22 mouse cellular contexts compared by ENCODE assay signal in the genomic region with DNA sequence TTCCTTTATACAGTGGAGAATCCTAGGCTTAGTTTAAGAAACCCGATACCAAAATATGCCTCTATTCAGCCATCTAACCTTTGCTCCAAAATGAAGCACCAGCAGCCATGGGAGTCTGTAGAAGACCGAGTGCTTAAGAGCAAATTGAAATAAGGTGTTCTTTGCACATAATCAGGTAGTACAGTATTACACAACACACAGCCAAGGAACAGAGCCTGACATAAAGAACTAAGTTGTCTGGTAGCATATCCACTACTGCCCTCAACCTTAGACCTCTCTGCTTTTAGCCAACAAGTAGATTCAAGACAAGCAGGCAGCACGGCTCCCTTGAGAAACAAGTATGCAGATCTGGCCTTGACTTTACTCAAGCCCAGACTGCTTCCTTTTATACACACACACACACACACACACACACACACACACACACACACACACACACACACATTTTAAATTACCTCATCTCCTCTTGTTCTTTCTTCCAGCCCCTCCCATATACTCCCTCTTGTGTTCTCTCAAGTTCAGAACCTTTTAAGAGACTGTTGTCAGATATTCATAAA. TPM values are rescaled to one million over a fixed set of nuclear protein-coding genes. Genes with fewer than 3 reads are reported as not detected.
A peak's percentile ranks its signal among the peaks of the same experiment; 100 is the strongest.
DNase-seq lines count a peak whose midpoint lies in the region; ATAC-seq and TF ChIP-seq lines count a peak whose summit lies in the region.
"Had no signal": no experiment of that assay in that cellular context is flagged by ENCODE, and none has a peak within 500 bp of the region (broad histone marks: within the 10 kb centered on the region; RNA-seq: fewer than 3 reads in every experiment).

No protein-coding gene starts in this region.

- no peaks in the 10 kb centered on the region for H3K27me3 ChIP-seq in intestine, embryonic 16.5 days (replicated peaks; ENCODE audit: control insufficient read depth, insufficient read depth, low read length)
- H3K27me3 ChIP-seq in intestine, embryonic 15.5 days (replicated peaks), result no peaks in the 10 kb centered on the region
- H3K27me3 ChIP-seq in lung, postnatal 0 days (replicated peaks; ENCODE audit: insufficient read depth, low read length), result no peaks in the 10 kb centered on the region
- H3K27me3 ChIP-seq: embryonic facial prominence, embryonic 12.5 days; forebrain, embryonic 12.5 days had no signal

- 77% methylated on average over 3 of the region's 3 CpGs for WGBS in intestine, embryonic 16.5 days
- 82% methylated on average over 3 of the region's 3 CpGs for WGBS in intestine, embryonic 15.5 days
- 69% methylated on average over 3 of the region's 3 CpGs for WGBS in lung, postnatal 0 days

- H3K4me1 ChIP-seq in intestine, embryonic 16.5 days (ENCODE audit: control insufficient read depth, insufficient read depth, low read length), result no peaks in the 10 kb centered on the region
- H3K4me1 ChIP-seq in intestine, embryonic 15.5 days (replicated peaks), result peaks cover 2% of the 10 kb centered on the region; the same call in 1 of the 2 replicates
- peaks cover 5% of the 10 kb centered on the region; the same call in 1 of the 2 replicates for H3K4me1 ChIP-seq in lung, postnatal 0 days (ENCODE audit: insufficient read depth, low read depth, low read length)

- ATAC-seq in intestine, embryonic 16.5 days, result no peak
- ATAC-seq in intestine, embryonic 15.5 days, result no peak
- no peak for ATAC-seq in lung, postnatal 0 days
- ATAC-seq in CD4-positive, CD25-positive, alpha-beta regulatory T cell, adult 4 months, result no peak
- ATAC-seq: forebrain, embryonic 14.5 days; forebrain, embryonic 16.5 days had no signal

- H3K4me3 ChIP-seq in intestine, embryonic 16.5 days (ENCODE audit: low read length), result no peak overlapping the region
- H3K4me3 ChIP-seq in intestine, embryonic 15.5 days (replicated peaks), result no peak overlapping the region
- no peak overlapping the region for H3K4me3 ChIP-seq in lung, postnatal 0 days (ENCODE audit: low read depth, low read length)
- H3K4me3 ChIP-seq: embryonic facial prominence, embryonic 10.5 days; embryonic facial prominence, embryonic 12.5 days; forebrain, embryonic 10.5 days; forebrain, embryonic 12.5 days had no signal

- TF ChIP-seq EP300 in lung, postnatal 0 days (IDR thresholded peaks at IDR 0.05), result no peak

- H3K27ac ChIP-seq in intestine, embryonic 16.5 days (ENCODE audit: low read length), result 0 out of 2 replicates have a peak overlapping the region, but pooled peaks have one; percentile 33
- H3K27ac ChIP-seq in intestine, embryonic 15.5 days, result no peak overlapping the region
- no peak overlapping the region for H3K27ac ChIP-seq in lung, postnatal 0 days (ENCODE audit: low read length)
- H3K27ac ChIP-seq: embryonic facial prominence, embryonic 12.5 days; forebrain, embryonic 10.5 days; forebrain, embryonic 12.5 days had no signal

- H3K9ac ChIP-seq in intestine, embryonic 16.5 days (ENCODE audit: low read depth, low read length), result no peak overlapping the region
- no peak overlapping the region for H3K9ac ChIP-seq in intestine, embryonic 15.5 days
- H3K9ac ChIP-seq in lung, postnatal 0 days (replicated peaks; ENCODE audit: low read depth), result no peak overlapping the region
- H3K9ac ChIP-seq: embryonic facial prominence, embryonic 12.5 days; forebrain, embryonic 12.5 days had no signal

- DNase-seq in adrenal gland, adult 2 months, result peak; percentile 17
- DNase-seq in adrenal gland, postnatal 25 days, result no peak
- peak; percentile 13 for DNase-seq in lung, postnatal 0 days (ENCODE audit: low spot score)
- no peak for DNase-seq in lung, postnatal 36 days
- DNase-seq in adipocyte (ENCODE audit: low spot score), result peak; percentile 52
- DNase-seq: adrenal gland, postnatal 10 days; adrenal gland, postnatal 36 days; cerebellum, adult 11-12 months; cerebellum, adult 2 months; cerebellum, adult 9-10 months; cerebellum, postnatal 10 days; cerebellum, postnatal 25 days had no signal

- H3K9me3 ChIP-seq in intestine, embryonic 16.5 days (ENCODE audit: control insufficient read depth, low read length), result no peaks in the 10 kb centered on the region
- H3K9me3 ChIP-seq in intestine, embryonic 15.5 days, result no peaks in the 10 kb centered on the region
- no peaks in the 10 kb centered on the region for H3K9me3 ChIP-seq in lung, postnatal 0 days (ENCODE audit: low read length)
- H3K9me3 ChIP-seq: embryonic facial prominence, embryonic 10.5 days; embryonic facial prominence, embryonic 12.5 days; forebrain, embryonic 10.5 days; forebrain, embryonic 12.5 days had no signal

- TF ChIP-seq CTCF in lung, postnatal 0 days (IDR thresholded peaks at IDR 0.05), result no peak

- H3K4me2 ChIP-seq in intestine, embryonic 16.5 days (ENCODE audit: low read depth, low read length), result no peak overlapping the region
- H3K4me2 ChIP-seq in intestine, embryonic 15.5 days (replicated peaks), result no peak overlapping the region
- no peak overlapping the region for H3K4me2 ChIP-seq in lung, postnatal 0 days (replicated peaks; ENCODE audit: low read depth, low read length)
- H3K4me2 ChIP-seq: embryonic facial prominence, embryonic 12.5 days; forebrain, embryonic 12.5 days had no signal

- H3K36me3 ChIP-seq in intestine, embryonic 16.5 days (ENCODE audit: control insufficient read depth, insufficient read depth, low read length), result no peaks in the 10 kb centered on the region; the same call in 1 of the 2 replicates
- H3K36me3 ChIP-seq in intestine, embryonic 15.5 days, result no peaks in the 10 kb centered on the region
- no peaks in the 10 kb centered on the region for H3K36me3 ChIP-seq in lung, postnatal 0 days (ENCODE audit: insufficient read depth, low read length)
- H3K36me3 ChIP-seq: embryonic facial prominence, embryonic 12.5 days; forebrain, embryonic 12.5 days had no signal

RNA-seq across cellular contexts. Expression of gene Msmo1, which starts 3.3 kb away (rescaled TPM):
- 100 to 1,000 TPM; 213 to 344 TPM for total RNA-seq in adrenal gland, adult 2 months (2021)
- 19.4 and 34.0 TPM in 2 replicates for polyA plus RNA-seq in adrenal gland, adult 2 months (2012; rRNA removed)
- total RNA-seq in adrenal gland, postnatal 25 days (2021), result 398 and 532 TPM in 2 replicates
- 210 and 225 TPM in 2 replicates for polyA plus RNA-seq in intestine, embryonic 16.5 days (2015; fragmentation: Nextera tagmentation; extraction: Ambion mirVana)
- polyA plus RNA-seq in intestine, embryonic 15.5 days (2015; fragmentation: Nextera tagmentation; extraction: Ambion mirVana), result 193 and 213 TPM in 2 replicates
- 83.1 and 87.7 TPM in 2 replicates for polyA plus RNA-seq in lung, postnatal 0 days (2015; fragmentation: Nextera tagmentation; extraction: Ambion mirVana)
- 10 to 100 TPM; 54.8 to 63.1 TPM for polyA plus RNA-seq in CD4-positive, CD25-positive, alpha-beta regulatory T cell, adult 4 months (2017; shearing (Covaris generic))

RNA-seq across cellular contexts. Expression of gene Cpe, which starts 44.0 kb away (rescaled TPM):
- total RNA-seq in adrenal gland, adult 2 months (2021), result 1,000 to 10,000 TPM in 1 of 2 experiments, 100 to 1,000 TPM in 1; 895 to 1,063 TPM
- polyA plus RNA-seq in adrenal gland, adult 2 months (2012; rRNA removed), result 299 and 315 TPM in 2 replicates
- 645 and 671 TPM in 2 replicates for total RNA-seq in adrenal gland, postnatal 25 days (2021)
- 149 and 153 TPM in 2 replicates for polyA plus RNA-seq in intestine, embryonic 16.5 days (2015; fragmentation: Nextera tagmentation; extraction: Ambion mirVana)
- 184 and 201 TPM in 2 replicates for polyA plus RNA-seq in intestine, embryonic 15.5 days (2015; fragmentation: Nextera tagmentation; extraction: Ambion mirVana)
- polyA plus RNA-seq in lung, postnatal 0 days (2015; fragmentation: Nextera tagmentation; extraction: Ambion mirVana), result 35.3 and 47.3 TPM in 2 replicates
- 1 to 10 TPM; 1.3 to 2.3 TPM for polyA plus RNA-seq in CD4-positive, CD25-positive, alpha-beta regulatory T cell, adult 4 months (2017; shearing (Covaris generic))
- total RNA-seq: MEL had no signal

Comparison
In these comparisons a context has a peak if more than half of its experiments do, and no peak if none do; other contexts are left out.
1. DNase-seq: peak in adrenal gland, adult 2 months (single experiment), lung, postnatal 0 days (single experiment) and adipocyte (single experiment); none in adrenal gland, postnatal 25 days (single experiment) and lung, postnatal 36 days (single experiment).
2. RNA of gene Cpe, which starts 44.0 kb away (polyA plus RNA-seq): 299 to 315 TPM in adrenal gland, adult 2 months, 184 to 201 TPM in intestine, embryonic 15.5 days, 149 to 153 TPM in intestine, embryonic 16.5 days and 35.3 to 47.3 TPM in lung, postnatal 0 days; 1.3 to 2.3 TPM in CD4-positive, CD25-positive, alpha-beta regulatory T cell, adult 4 months; every median in the first group is over 10 times any median in the second.